Mouse (Mus musculus) ovary, adult 18-20 months (tissue): ENCODE measurements around the gene Cacna1e.

Experiments
- DNase-seq: peaks from one replicate; pipeline ENCODE4 v3.0.0; 2022; ENCODE audit warnings: low spot score, mixed read lengths

Gene Cacna1e

GRCm38 (mm10) chr1:154884275-154885206 lies at the start of gene Cacna1e:
Cacna1e (minus strand) TSS chr1:154884501.
- DNase-seq = no peak

GRCm38 (mm10) chr1:154918406-154918805 lies 34.1 kb upstream of the Cacna1e start:
- no peak for DNase-seq

GRCm38 (mm10) chr1:154917438-154917837 lies 33.1 kb upstream of the Cacna1e start:
- no peak for DNase-seq

GRCm38 (mm10) chr1:154909554-154909953 lies 25.3 kb upstream of the Cacna1e start:
- DNase-seq = no peak

GRCm38 (mm10) chr1:154897390-154897789 lies 13.1 kb upstream of the Cacna1e start:
- no peak for DNase-seq

- no peak for DNase-seq
These were observed 5.9 kb upstream of the Cacna1e start for GRCm38 (mm10) chr1:154890244-154890643.

- DNase-seq = no peak
These were observed 4.2 kb upstream of the Cacna1e start for GRCm38 (mm10) chr1:154888495-154888894.

- DNase-seq = no peak
These were observed 3.7 kb upstream of the Cacna1e start for GRCm38 (mm10) chr1:154888018-154888417.

- DNase-seq = no peak
These were observed 3.2 kb upstream of the Cacna1e start for GRCm38 (mm10) chr1:154887546-154887945.

- no peak for DNase-seq
These were observed 2.3 kb upstream of the Cacna1e start for GRCm38 (mm10) chr1:154886611-154887010.

GRCm38 (mm10) chr1:154885207-154885548 lies 877 bp upstream of the Cacna1e start:
- DNase-seq = no peak

- no peak for DNase-seq
These were observed 607 bp downstream of the Cacna1e start for GRCm38 (mm10) chr1:154883596-154884191.

- no peak for DNase-seq
These were observed 18.3 kb downstream of the Cacna1e start for GRCm38 (mm10) chr1:154865981-154866380.

GRCm38 (mm10) chr1:154861416-154861815 lies 22.9 kb downstream of the Cacna1e start:
- DNase-seq = no peak

GRCm38 (mm10) chr1:154854564-154854963 lies 29.7 kb downstream of the Cacna1e start:
- DNase-seq = no peak

- no peak for DNase-seq
These were observed 33.6 kb downstream of the Cacna1e start for GRCm38 (mm10) chr1:154850515-154851287.

GRCm38 (mm10) chr1:154848683-154849579 lies 35.4 kb downstream of the Cacna1e start:
- DNase-seq = no peak

- DNase-seq = no peak
These were observed 37.4 kb downstream of the Cacna1e start for GRCm38 (mm10) chr1:154846900-154847299.

GRCm38 (mm10) chr1:154843427-154843826 lies 40.9 kb downstream of the Cacna1e start:
- DNase-seq = no peak

- DNase-seq = no peak
These were observed 42.0 kb downstream of the Cacna1e start for GRCm38 (mm10) chr1:154842336-154842735.

GRCm38 (mm10) chr1:154841057-154841630 lies 43.2 kb downstream of the Cacna1e start:
- DNase-seq = no peak
